Mouse (Mus musculus): Measurements from ENCODE around the gene Samhd1.

- TF ChIP-seq CTCF (IDR thresholded peaks at IDR 0.05; ENCODE audit: low read depth) (no peak), EP300 (IDR thresholded peaks at IDR 0.05; ENCODE audit: low read depth) (no peak)
Measured at GRCm38 (mm10) chr2:157065879-157066226, 69.2 kb downstream of the Samhd1 start.

All from liver, postnatal 0 days (tissue).